Mouse (Mus musculus): ENCODE results near the gene Aida.

DNA sequence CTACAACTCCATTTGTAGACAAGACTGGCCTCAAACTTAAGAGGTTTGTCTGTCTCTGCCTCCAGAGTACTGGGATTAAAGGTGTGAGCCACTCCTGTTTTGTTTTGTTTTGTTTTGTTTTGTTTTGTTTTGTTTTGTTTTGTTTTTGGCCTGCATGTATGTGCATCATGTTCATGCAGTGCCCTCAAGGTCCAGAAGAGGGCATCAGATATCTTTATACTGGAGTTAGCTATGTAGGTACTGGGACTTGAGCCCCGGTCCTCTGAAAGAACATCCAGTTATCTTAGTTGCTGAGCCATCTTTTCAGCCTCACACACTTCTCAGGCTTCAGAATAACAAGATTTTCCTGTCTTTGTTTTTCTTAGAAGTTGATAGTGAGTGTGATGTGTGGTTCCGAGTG lies 19.4 kb downstream of the Aida start:
- TF ChIP-seq CTCF (IDR thresholded peaks at IDR 0.05; ENCODE audit: low read depth, low read length) (no peak), POLR2A (IDR thresholded peaks at IDR 0.05; ENCODE audit: borderline replicate concordance, low read depth, low read length) (no peak)
